Mouse (Mus musculus): ENCODE measurements around the gene Zmynd12.

DNA sequence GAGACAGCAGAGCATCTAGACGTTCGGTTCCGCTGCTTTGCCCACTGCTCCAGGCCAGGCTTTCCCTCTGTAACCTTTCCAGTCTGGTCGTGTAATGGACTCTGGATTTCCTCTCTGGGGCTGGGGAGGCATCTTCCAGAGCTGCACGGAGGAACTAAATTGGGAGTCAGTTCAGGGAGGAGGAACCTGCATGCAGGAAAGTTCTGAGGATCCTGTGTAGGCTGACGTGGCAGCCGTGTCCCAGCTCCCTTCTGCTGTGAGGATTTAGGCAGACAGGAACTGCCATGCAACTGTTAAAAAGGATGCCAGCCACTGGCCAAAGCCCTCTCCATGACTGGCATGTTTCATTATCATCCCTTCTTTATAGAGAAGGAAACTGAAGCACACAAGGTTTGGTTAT lies 27.8 kb downstream of the Zmynd12 start:
- TF ChIP-seq MEF2A (IDR thresholded peaks at IDR 0.05; ENCODE audit: borderline replicate concordance, low read depth, low read length) (no peak), MAX (IDR thresholded peaks at IDR 0.05; ENCODE audit: low read length) (no peak), CTCF (conservative IDR thresholded peaks at IDR 0.05 in 1 of 2, IDR thresholded peaks at IDR 0.05 in 1 of 2; ENCODE audit: low read depth in 2 of 2, low read length in 2 of 2) (no peak)

Data from CH12.LX (cell line).